Mouse (Mus musculus) thymus, postnatal 4 days (tissue): ENCODE measurements around the gene Hacl1.
"Not testable (repeated sequence)": the region's sequence is repeated elsewhere in the genome, so short reads cannot be mapped to it uniquely, and the experiment has no call there.

Experiments used
- DNase-seq: peaks from one replicate; pipeline ENCODE4 v3.0.0; 2021

Hacl1 gene

GRCm38 (mm10) chr14:31630677-31631076 is 10.4 kb downstream of the Hacl1 start:
- no peak for DNase-seq

- no peak for DNase-seq
Observed at GRCm38 (mm10) chr14:31622748-31623147, 18.3 kb downstream of the Hacl1 start.

- DNase-seq: no peak
Observed at GRCm38 (mm10) chr14:31620591-31621223, 20.4 kb downstream of the Hacl1 start.

- no peak for DNase-seq
Observed at GRCm38 (mm10) chr14:31617997-31618396, 23.1 kb downstream of the Hacl1 start.

- no peak for DNase-seq
Observed at GRCm38 (mm10) chr14:31617204-31617603, 23.9 kb downstream of the Hacl1 start.

- DNase-seq: no peak
Observed at GRCm38 (mm10) chr14:31613671-31614070, 27.4 kb downstream of the Hacl1 start.

GRCm38 (mm10) chr14:31611986-31612385 is 29.1 kb downstream of the Hacl1 start:
- DNase-seq: peak; percentile 34

GRCm38 (mm10) chr14:31605514-31605913 is 35.6 kb downstream of the Hacl1 start:
- peak; percentile 62 for DNase-seq

- peak; percentile 62 for DNase-seq
Observed at GRCm38 (mm10) chr14:31604916-31605315, 36.2 kb downstream of the Hacl1 start.

GRCm38 (mm10) chr14:31602616-31602979 is 38.5 kb downstream of the Hacl1 start:
- DNase-seq: not testable (repeated sequence)

- peak; percentile 51 for DNase-seq
Observed at GRCm38 (mm10) chr14:31601908-31602615, 39.0 kb downstream of the Hacl1 start.

GRCm38 (mm10) chr14:31597446-31597845 is 43.6 kb downstream of the Hacl1 start:
- DNase-seq: no peak

- DNase-seq: no peak
Observed at GRCm38 (mm10) chr14:31596408-31596807, 44.7 kb downstream of the Hacl1 start.

GRCm38 (mm10) chr14:31594693-31595092 is 46.4 kb downstream of the Hacl1 start:
- DNase-seq: no peak

- no peak for DNase-seq
Observed at GRCm38 (mm10) chr14:31593036-31593435, 48.0 kb downstream of the Hacl1 start.

GRCm38 (mm10) chr14:31591243-31591642 is 49.8 kb downstream of the Hacl1 start, which contains the start of gene Colq:
TSS of gene Colq (minus strand) at chr14:31591343.
- DNase-seq: no peak

GRCm38 (mm10) chr14:31586451-31586850 is 54.6 kb downstream of the Hacl1 start:
- DNase-seq: no peak

- DNase-seq: no peak
Observed at GRCm38 (mm10) chr14:31583082-31583481, 58.0 kb downstream of the Hacl1 start.

GRCm38 (mm10) chr14:31577966-31578735 is 62.9 kb downstream of the Hacl1 start:
- DNase-seq: peak; percentile 55

- peak; percentile 61 for DNase-seq
Observed at GRCm38 (mm10) chr14:31576846-31577697, 64.0 kb downstream of the Hacl1 start.

- no peak for DNase-seq
Observed at GRCm38 (mm10) chr14:31575866-31576265, 65.2 kb downstream of the Hacl1 start.

- peak; percentile 67 for DNase-seq
Observed at GRCm38 (mm10) chr14:31574903-31575665, 66.0 kb downstream of the Hacl1 start.
